Mouse (Mus musculus) right cerebral cortex, postnatal 4 days (tissue): ENCODE data around the gene 1190002N15Rik.

ENCODE experiments used
- DNase-seq: peaks from one replicate; pipeline ENCODE4 v3.0.0-alpha.2; 2022

1190002N15Rik gene

DNA sequence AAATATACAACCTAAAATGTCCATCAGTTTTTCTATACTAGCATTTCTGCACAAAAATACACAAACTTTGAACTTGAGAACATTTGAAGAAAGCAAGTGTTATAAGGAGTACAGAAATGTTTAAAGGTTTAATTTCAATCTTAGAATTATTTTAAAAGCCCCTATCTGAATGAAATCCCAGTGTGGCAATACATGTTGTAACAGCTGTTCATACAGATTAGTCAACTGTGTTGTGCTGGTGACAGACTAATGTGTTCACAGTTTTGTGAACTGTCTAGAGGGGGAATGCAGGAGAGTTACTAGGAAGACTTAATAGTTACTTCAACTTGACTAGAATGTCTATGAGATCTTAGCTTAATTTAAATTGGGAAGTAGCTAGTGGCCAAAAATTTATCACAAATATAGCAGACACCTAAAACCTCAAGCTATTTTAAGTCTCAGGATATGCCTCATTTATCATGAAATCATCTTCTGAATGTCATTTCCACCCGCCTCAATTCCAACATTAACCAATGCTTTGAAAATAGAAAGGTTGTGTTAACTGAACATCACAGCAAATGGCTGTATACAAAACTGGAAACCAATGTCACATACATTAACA lies 8.6 kb downstream of the 1190002N15Rik start:
- no peak for DNase-seq

GRCm38 (mm10) chr9:94526473-94526872 lies 11.4 kb downstream of the 1190002N15Rik start:
- DNase-seq, result no peak

GRCm38 (mm10) chr9:94512246-94512645 lies 25.6 kb downstream of the 1190002N15Rik start:
- no peak for DNase-seq

GRCm38 (mm10) chr9:94511139-94511538 lies 26.7 kb downstream of the 1190002N15Rik start:
- DNase-seq, result no peak

DNA sequence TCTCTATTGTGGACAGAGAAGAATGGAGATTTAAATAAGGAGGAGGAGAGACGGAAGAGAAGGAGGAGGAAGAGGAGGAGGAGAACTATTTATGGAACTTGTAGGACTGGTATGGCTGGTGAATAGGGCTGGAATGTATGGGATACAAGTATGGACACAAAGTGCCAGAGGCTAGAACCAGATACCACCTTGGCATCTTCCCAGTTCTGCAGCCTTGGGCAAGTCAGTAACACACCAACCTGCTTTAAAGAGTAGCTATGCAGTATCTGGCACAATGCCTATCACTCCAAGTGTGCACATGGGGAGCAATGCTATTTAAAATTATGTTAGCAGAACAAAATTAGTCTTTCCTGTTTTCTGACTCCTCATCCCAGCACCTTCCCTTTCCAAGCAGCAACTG lies 30.9 kb downstream of the 1190002N15Rik start:
- no peak for DNase-seq

DNA sequence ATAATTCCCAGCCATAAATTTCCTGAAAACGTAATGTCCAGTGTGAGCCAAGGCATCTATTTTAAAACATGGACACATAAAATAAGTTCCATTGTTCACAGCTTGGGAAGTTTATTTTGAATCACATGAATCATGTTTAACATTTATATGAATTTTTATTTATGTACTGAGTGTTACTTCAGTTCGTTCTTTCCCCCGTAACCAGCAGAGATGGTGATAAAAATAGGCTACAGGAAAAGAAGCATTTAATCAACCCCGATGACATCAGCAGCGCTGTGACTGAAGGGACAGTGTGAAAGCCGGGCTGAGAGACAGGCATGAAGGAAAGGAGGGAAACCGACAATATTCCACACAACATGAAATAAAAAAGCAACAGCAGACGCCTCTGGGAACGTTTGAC lies 46.4 kb downstream of the 1190002N15Rik start:
- no peak for DNase-seq

- DNase-seq, result no peak
These were observed 49.9 kb downstream of the 1190002N15Rik start for GRCm38 (mm10) chr9:94487976-94488375.

GRCm38 (mm10) chr9:94483291-94483879 lies 54.5 kb downstream of the 1190002N15Rik start:
- DNase-seq, result no peak

GRCm38 (mm10) chr9:94482215-94482975 lies 55.5 kb downstream of the 1190002N15Rik start:
- DNase-seq, result peak; percentile 29

DNA sequence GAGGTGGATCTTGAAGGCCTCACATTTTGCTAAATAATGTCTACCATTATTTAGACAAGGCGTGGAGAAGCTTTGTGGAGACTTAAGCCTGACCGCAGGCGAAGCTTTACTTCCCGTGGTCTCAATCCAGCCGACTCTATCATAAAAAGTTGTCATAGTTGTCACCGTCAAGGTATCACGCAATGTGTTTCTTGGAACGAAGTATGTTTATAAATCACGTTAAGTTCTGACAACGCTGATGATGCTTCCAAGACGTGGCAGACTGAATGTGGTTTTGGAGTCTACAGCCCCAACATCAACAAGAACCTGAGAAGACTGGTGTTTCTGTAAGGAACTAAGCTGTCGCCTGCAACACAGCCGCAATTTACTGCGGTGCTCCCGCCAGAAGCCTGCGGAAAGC lies 56.8 kb downstream of the 1190002N15Rik start:
- no peak for DNase-seq

DNA sequence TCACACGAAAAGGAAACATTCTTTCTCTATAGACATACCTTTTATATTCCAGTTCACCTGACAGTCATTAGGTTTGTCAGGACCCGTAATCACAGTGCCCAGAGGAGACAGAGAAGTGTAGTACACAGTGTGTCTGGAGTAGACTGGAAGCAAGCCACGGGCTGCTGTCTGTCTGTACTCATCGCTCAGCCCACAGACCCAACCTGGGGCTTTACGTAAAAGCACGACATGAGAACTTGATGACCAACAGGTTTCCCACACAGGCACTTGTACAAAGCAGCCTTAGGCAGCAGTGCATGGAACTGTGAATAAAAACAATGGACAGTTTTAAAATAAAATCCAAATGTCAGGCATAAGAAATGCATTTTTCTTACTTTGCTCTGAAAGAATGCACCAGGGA lies 58.5 kb downstream of the 1190002N15Rik start:
- DNase-seq, result no peak

DNA sequence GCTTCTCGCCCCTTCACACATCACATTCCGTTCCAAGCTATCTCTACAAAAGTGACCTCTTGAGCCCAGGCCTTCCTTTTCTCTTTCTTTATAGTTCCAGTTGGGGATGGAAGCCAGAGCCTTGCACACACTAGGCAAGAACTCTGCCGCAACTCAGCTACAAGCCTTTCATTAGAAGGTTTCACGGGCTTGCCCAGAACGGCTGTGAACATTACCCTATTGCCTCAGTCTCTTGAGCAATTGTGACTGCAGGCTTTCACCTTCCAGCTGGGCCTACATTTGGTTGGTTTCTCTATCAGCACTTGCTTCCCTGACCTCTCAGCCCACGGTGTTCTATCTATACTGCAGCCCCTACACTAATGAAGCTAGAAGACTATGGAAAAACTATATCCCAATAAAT lies 58.9 kb downstream of the 1190002N15Rik start:
- no peak for DNase-seq

DNA sequence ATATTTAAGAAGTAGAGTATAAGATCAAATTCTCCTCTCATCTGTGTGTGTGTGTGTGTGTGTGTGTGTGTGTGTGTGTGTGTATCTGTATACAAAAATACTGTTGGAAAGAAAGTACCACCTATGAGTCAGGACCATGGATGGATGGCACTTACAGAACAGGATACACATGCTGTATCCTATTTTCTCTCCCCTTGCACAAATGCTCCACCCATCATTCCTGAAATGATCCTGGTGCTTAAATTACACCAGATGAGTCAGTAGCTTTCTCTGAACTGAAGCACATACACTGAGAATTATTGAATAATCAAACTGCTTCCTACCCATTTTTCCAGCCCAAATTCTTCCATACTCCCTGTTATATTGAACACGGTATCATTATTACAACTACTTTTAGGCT lies 61.9 kb downstream of the 1190002N15Rik start:
- DNase-seq, result no peak

GRCm38 (mm10) chr9:94473898-94474297 lies 64.0 kb downstream of the 1190002N15Rik start:
- no peak for DNase-seq

- no peak for DNase-seq
These were observed 64.8 kb downstream of the 1190002N15Rik start for GRCm38 (mm10) chr9:94472963-94473582.

- no peak for DNase-seq
These were observed 66.4 kb downstream of the 1190002N15Rik start for GRCm38 (mm10) chr9:94471485-94471884.
